Mouse (Mus musculus): ENCODE data around the gene Jmjd6. TPM values are rescaled to one million over a fixed set of nuclear protein-coding genes. Genes with fewer than 3 reads are reported as not detected.
"Not testable (repeated sequence)": the region's sequence is repeated elsewhere in the genome, so short reads cannot be mapped to it uniquely, and the experiment has no call there.

Jmjd6 gene
- total RNA-seq, 4 experiments from 2014 or later = 17.7 to 27.2 (median 21.4) TPM

DNA sequence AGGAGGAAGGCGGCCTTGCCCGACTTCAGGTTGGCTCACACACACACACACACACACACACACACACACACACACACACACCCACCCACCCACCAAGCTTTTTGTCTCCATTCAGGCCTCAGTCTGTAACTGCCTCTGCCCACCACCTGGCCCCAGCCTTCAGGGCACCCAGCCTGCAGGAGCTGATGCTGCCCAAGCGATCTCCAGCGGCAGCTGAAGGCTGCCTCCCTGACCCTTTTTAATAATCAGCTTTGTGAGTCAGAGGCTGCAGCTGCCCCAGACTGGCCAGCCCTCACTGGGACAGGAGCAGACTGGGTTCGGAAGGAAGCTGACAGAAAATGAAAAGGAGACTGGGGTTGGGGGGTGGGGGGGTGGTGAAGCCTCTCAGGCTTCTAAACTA lies 18.0 kb downstream of the Jmjd6 start:
- no peak for DNase-seq (ENCODE audit: low spot score in 2 of 2)

GRCm38 (mm10) chr11:116823885-116824284 lies 19.4 kb downstream of the Jmjd6 start:
- DNase-seq (ENCODE audit: low spot score in 2 of 2) = not testable (repeated sequence)

DNA sequence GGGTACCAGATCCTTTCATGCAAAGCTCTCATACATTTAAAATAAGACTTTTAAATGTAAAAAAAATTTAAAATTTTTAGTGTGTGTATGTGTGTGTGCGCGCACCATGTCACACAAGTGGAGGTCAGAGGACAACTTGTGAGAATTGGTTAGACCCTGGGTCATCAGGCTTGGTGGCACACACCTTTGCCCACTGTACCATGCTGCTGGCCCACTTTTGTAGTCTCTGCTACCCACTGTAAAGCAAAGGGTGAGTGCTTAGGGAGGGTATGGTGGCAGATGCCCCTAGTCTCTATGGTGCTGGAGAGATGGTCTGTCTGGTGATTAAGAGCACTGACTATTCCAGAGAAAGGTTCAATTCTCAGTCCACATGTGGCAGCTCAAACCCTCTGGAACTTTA lies 20.0 kb downstream of the Jmjd6 start:
- DNase-seq (ENCODE audit: low spot score in 2 of 2) = no peak

DNA sequence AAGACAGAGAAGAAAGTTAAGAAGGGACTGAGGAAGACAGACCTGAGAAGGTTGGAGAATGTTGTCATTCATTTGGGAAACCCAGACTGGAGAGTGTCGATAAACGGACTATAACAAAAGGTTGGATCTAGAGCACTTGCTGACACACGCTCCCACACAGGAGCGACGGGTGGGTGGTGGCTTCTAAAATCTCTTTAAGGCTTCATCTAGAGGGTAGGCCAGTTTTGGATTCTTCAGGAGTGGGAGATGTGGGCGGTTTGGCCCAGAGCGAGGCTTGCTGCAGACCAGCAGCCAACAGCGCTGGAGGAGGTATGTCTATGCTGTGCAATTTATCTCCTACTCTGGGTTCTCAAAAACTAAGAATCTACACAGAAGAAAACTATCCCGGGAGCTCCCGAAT lies 20.6 kb downstream of the Jmjd6 start:
- DNase-seq (ENCODE audit: low spot score in 2 of 2) = no peak

- DNase-seq (ENCODE audit: low spot score in 2 of 2) = no peak
Measured at GRCm38 (mm10) chr11:116822215-116822614, 21.0 kb downstream of the Jmjd6 start.

- DNase-seq (ENCODE audit: low spot score in 2 of 2) = no peak
Measured at GRCm38 (mm10) chr11:116821057-116821940, 21.9 kb downstream of the Jmjd6 start.

DNA sequence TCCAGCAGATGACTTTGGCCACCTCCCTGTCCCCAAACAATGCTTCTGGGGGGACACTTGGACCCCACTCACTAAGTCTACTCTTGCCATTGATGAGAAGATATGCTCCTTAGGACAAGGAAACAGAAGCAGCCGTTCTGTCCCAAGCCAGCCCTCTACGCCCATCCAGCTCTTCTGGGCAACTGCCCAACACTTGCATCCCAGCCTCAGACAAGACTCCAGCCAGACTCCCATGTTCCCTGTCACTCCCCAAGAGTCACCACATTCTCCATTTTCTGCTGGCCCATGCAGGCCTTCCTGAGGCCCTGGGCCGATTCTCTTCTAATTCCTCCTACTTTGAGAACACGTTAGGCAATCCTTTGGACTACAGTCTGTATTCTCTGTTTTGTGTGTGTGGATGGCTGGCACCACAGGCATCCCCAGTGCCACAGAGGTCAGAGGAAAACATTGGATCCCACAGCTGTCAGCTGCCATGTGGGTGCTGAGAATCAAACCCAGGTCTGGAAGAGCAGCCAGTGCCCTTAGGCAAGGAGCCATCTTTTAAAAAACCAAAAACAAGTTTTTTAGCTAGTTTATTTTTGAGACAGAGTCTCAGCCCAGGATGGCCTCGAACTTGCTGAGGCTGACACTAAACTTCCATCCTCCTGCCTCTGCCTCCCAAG lies 23.2 kb downstream of the Jmjd6 start:
- DNase-seq (ENCODE audit: low spot score in 2 of 2) = no peak

DNA sequence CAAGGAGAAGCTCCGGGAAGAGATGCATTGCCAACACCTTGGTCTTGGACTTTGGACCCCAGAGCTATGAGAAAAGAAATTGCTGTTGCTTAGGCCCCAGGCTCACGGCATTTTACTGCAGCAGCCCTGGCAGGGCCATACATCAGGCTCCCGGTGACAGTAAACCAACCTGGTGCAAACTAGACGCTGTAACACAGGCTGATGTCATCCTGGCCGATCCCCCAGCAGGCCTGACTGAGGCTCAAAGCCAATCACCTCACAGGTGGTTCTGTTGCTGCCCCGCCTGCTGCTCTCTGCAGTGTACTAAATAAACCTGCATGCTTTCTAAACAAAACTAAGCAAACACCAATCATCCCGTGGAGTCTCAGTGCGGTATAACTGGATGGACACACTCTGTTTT lies 24.5 kb downstream of the Jmjd6 start:
- DNase-seq (ENCODE audit: low spot score in 2 of 2) = no peak

DNA sequence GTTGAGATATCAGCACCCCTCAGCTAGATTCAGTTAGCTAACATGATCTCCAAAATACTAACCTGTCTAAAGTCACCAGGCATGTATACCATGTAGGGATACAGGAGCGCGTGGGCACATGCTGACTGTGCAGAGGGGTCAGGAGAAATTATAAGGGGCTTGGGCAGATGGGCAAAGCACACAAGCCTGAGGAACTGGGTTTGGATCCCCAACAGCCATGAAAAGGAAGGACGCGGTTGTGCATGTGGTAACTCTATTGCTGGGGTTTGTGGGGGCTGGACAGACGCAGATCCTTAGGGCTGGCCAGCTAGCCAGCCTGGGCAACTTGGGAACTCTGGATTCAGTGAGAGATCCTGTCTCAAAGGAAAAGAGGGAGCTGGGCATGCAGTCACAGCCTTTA lies 25.7 kb downstream of the Jmjd6 start:
- DNase-seq (ENCODE audit: low spot score in 2 of 2) = no peak

- no peak for DNase-seq (ENCODE audit: low spot score in 2 of 2)
Measured at GRCm38 (mm10) chr11:116816769-116817168, 26.5 kb downstream of the Jmjd6 start.

GRCm38 (mm10) chr11:116814884-116815415 lies 28.3 kb downstream of the Jmjd6 start:
- DNase-seq (ENCODE audit: low spot score in 2 of 2) = no peak

DNA sequence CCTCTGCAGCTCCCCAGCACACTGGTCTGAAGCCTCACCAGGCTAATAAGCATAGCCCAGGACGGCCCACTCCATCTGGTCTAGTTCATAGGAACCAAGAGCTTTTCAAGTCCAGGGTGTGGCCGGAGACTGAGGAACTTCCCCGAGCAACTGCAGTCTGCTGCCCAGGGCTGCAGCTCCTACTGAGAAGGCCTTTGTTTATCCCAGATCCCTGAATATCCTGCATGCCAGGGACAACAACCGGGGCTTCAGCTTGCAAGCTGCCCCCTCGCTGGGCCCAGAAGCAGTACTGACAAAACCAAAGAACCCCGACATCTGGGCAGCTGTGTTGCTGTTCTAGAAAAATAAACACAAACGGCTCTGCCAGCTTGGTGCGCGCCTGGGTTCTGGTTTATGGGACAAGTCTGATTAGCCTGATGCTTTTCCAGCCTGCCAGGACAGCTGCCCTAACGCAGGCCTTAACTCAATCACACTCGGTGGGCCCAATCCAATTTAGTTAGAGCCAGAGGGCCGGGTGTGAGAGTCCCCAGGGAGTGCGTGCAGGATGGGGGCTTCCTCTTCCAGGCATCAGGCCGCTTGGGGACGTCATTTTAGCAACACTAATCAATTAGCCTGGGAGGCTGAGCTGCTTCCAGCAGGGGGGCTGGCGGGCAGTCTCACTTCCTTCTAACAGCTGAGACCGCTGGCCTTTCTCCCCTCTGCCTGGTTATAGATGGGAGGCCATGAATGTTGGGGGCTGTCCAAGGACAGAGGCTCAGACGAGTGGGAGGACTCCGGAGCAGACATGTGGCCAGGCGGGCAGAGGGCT lies 29.0 kb downstream of the Jmjd6 start:
- DNase-seq (ENCODE audit: low spot score in 2 of 2) = peak in 1 of 2 experiments; percentile 79

DNA sequence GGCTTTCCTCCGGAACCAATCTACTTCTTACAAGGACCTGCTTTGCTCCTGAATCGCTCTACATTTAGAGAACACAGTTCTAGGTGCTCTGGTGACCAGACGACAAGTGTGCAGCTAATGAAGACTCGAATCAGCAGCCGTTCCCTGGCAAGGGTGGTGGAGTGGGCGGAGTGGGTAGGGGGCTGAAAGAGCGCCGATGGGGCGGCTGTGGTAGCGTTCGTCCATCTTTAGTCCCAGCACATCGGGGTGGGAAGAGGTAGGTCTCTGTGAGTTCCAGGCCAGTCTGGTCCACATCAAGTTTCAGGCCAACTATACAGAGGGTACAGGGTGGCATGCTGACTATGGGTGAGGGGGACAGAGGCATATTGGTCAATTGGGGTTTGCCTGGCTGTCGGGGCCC lies 29.6 kb downstream of the Jmjd6 start:
- DNase-seq (ENCODE audit: low spot score in 2 of 2) = no peak

GRCm38 (mm10) chr11:116812793-116813529 lies 30.3 kb downstream of the Jmjd6 start:
- no peak for DNase-seq (ENCODE audit: low spot score in 2 of 2)

GRCm38 (mm10) chr11:116810983-116811901 lies 32.0 kb downstream of the Jmjd6 start:
- no peak for DNase-seq (ENCODE audit: low spot score in 2 of 2)

DNA sequence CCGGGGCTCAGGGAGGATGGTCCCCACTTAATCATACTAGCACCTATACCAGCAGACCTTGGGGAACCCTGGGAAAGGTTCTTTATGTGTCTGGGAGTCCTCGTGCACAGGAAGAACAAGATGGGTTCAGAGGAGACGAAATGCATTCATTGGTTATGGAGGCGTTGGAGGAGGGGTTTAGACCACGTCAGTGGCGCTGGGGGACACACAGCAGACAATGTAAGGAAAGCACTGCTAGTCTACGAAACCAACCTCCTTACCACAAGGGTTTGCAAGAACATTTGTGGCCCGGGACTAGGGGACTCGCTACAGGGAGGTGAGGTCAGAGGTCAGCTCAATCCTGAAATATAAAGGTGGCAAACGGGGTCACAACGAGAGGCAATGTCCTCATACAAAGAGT lies 32.7 kb downstream of the Jmjd6 start:
- DNase-seq (ENCODE audit: low spot score in 2 of 2) = no peak

DNA sequence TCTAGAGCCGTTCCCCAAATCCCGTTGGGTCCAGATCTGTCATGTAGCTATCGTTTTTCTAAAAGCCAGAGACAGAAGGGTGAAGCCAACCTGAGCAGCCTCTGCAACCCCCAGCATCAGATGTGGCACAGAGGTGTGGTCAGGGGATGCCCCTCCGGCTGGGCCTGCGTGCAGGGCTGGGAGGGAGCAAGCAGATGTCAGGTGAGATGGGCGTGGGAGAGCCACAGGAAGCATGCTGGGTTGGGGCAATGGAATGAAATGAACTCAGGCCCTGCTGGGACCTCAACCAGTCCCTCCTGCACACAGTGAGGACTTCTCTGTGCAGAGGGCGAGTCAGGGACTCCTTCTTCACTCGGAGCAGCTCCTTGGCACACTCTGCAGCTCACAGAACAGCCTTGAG lies 33.7 kb downstream of the Jmjd6 start:
- DNase-seq (ENCODE audit: low spot score in 2 of 2) = no peak

- no peak for DNase-seq (ENCODE audit: low spot score in 2 of 2)
Measured at GRCm38 (mm10) chr11:116808811-116809395, 34.3 kb downstream of the Jmjd6 start.

GRCm38 (mm10) chr11:116807938-116808606 lies 35.2 kb downstream of the Jmjd6 start:
- DNase-seq (ENCODE audit: low spot score in 2 of 2) = peak; percentile 78 to 83

Data from gastrocnemius, adult 8-10 months (tissue).